Mouse (Mus musculus) intestine, postnatal 0 days (tissue): Measurements from ENCODE around the gene Ccl25. TPM values are rescaled to one million over a fixed set of nuclear protein-coding genes. Genes with fewer than 3 reads are reported as not detected.

Source experiments
- ATAC-seq: fragments of 200-750 bp; cut with Nextera tagmentation; 2 replicates; pipeline ENCODE4 v1.8.0; 2017; ENCODE audit warnings: mild to moderate bottlenecking, moderate TSS enrichment, moderate library complexity
- H3K27ac ChIP-seq: fragments of 300-500 bp; sonication (generic); 2 replicates; pipeline ENCODE4 v1.5.1; 2014; ENCODE audit warnings: mild to moderate bottlenecking, low read depth, low read length, moderate library complexity
- H3K27me3 ChIP-seq: fragments of 300-500 bp; sonication (generic); replicated peaks from 2 replicates; pipeline ENCODE4 v1.6.1; 2014; ENCODE audit warnings: low read length, mixed read lengths; ENCODE audit not compliant: control insufficient read depth, insufficient read depth
- H3K36me3 ChIP-seq: fragments of 300-500 bp; sonication (generic); 2 replicates; pipeline ENCODE4 v1.6.1; 2014; ENCODE audit warnings: mild to moderate bottlenecking, moderate library complexity; ENCODE audit not compliant: control insufficient read depth, insufficient read depth
- H3K4me1 ChIP-seq: fragments of 300-500 bp; sonication (generic); replicated peaks from 2 replicates; pipeline ENCODE4 v1.6.1; 2014; ENCODE audit warnings: antibody characterized with exemption, low read length, mixed read lengths; ENCODE audit not compliant: control insufficient read depth, insufficient read depth
- H3K4me2 ChIP-seq: fragments of 300-500 bp; sonication (generic); replicated peaks from 2 replicates; pipeline ENCODE4 v1.6.1; 2014; ENCODE audit warnings: low read depth, mild to moderate bottlenecking, moderate library complexity
- H3K4me3 ChIP-seq: fragments of 300-500 bp; sonication (generic); 2 replicates; pipeline ENCODE4 v1.5.1; 2014; ENCODE audit warnings: low read depth, low read length
- H3K9ac ChIP-seq: fragments of 300-500 bp; sonication (generic); 2 replicates; pipeline ENCODE4 v1.6.1; 2014; ENCODE audit warnings: mild to moderate bottlenecking, low read depth, low read length
- H3K9me3 ChIP-seq: fragments of 300-500 bp; sonication (generic); 2 replicates; pipeline ENCODE4 v1.6.1; 2016; ENCODE audit warnings: mixed run types; ENCODE audit not compliant: control insufficient read depth
- CTCF ChIP-seq: sonication (generic); IDR thresholded peaks from 2 replicates; pipeline ENCODE4 v1.5.1; 2016; ENCODE audit warnings: low read depth, mild to moderate bottlenecking, control low read depth, antibody characterized with exemption, moderate library complexity
- WGBS: fragments of 180-500 bp; shearing (Covaris S2); extraction: QIAGEN DNeasy Blood & Tissue Kit; methylation state at CpG from one replicate; pipeline ENCODE4 v1.1.7; 2014; 5-methylcytosine and 5-hydroxymethylcytosine counted together
- polyA plus RNA-seq: library from polyadenylated mRNA; unstranded; fragments of >200 nt; fragmentation: Nextera tagmentation; extraction: Ambion mirVana; gene quantifications from 2 replicates; pipeline ENCODE4 v1.2.1, GENCODE M21; 2015

Ccl25 gene
- polyA plus RNA-seq, 1 experiment from 2014 or later, result 190 TPM

DNA sequence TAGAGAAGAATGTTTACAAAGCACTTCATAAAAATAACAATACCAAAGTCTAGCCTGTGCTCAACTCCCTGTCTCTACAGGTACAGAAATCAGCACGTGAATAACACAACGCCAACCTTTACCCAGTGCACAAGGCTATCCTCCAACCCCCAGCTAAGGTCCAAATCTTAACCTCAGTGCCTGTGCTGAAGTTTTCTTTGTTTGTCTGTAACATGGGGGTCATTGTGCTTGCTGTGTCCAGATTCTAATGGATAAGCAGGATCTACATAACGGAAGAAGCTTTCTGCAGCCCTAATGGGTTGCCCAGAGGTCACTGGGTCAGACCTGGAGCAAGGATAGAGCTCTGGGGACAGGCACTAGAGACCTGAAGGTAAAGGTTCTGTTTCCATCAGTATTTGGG, 41.2 kb downstream of the Ccl25 start:
- Histone ChIP-seq H3K4me3 (no peak overlapping the region), H3K27ac (no peak overlapping the region), H3K4me2 (no peak overlapping the region), H3K27me3 (no peaks in the 10 kb centered on the region), H3K36me3 (no peaks in the 10 kb centered on the region), H3K9ac (no peak overlapping the region), H3K4me1 (peaks cover 6% of the 10 kb centered on the region; the same call in 1 of the 2 replicates), H3K9me3 (no peaks in the 10 kb centered on the region)
- no peak for TF ChIP-seq CTCF
- 92% methylated on average over 3 of the region's 3 CpGs for WGBS
- no peak for ATAC-seq

DNA sequence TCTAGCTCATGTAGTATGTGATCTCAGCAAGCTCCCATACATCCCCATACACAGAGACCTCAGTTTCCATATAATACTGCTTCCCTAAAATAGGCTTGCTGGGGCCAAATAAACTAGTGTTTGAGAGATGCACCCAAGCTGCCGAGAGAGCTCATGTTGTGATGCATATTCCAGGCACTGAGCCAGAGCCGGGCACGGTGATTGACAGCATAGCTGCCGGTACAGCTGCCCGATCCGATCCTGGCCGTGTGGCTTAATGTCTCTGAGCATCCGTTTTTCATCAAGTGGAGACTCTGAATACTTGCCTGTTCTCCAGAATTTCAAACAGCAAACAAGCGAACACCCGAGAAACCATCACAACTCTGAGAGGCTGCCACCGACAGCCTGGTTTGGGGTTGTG, 42.8 kb downstream of the Ccl25 start:
- no peak for TF ChIP-seq CTCF
- no peak for ATAC-seq
- H3K9me3 ChIP-seq, result no peaks in the 10 kb centered on the region
- no peaks in the 10 kb centered on the region for H3K36me3 ChIP-seq
- H3K27me3 ChIP-seq, result no peaks in the 10 kb centered on the region
- H3K4me3 ChIP-seq, result no peak overlapping the region
- no peak overlapping the region for H3K27ac ChIP-seq
- no peak overlapping the region for H3K9ac ChIP-seq
- WGBS, result 87% methylated on average over 11 of the region's 11 CpGs
- no peaks in the 10 kb centered on the region for H3K4me1 ChIP-seq
- H3K4me2 ChIP-seq, result no peak overlapping the region

DNA sequence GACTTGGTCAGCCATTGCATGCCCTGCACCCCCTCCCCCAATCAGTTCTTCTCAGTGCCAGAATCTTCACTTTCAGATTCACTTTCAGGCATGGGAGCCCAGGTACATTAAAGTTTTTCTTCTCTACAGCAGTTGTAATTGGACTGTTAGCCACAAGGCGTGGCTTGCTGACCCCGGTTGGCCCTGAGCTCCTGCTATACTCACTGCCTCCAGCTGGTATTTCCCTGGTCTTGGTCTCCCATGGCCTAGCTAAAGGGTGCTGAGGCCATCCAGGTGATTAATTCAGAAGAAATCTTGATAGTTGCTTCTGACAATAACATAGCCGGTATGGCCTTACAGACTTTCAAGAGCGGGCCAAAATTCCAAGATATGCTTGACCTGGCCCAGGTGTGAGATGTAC, 43.5 kb downstream of the Ccl25 start:
- H3K4me1 ChIP-seq, result no peaks in the 10 kb centered on the region
- H3K9ac ChIP-seq, result no peak overlapping the region
- H3K36me3 ChIP-seq, result no peaks in the 10 kb centered on the region
- no peak overlapping the region for H3K27ac ChIP-seq
- WGBS, result 73% methylated on average over 4 of the region's 4 CpGs
- no peak overlapping the region for H3K4me3 ChIP-seq
- no peak for TF ChIP-seq CTCF
- peak; percentile 59; the same call in 1 of the 2 replicates for ATAC-seq
- H3K9me3 ChIP-seq, result no peaks in the 10 kb centered on the region
- H3K27me3 ChIP-seq, result no peaks in the 10 kb centered on the region
- H3K4me2 ChIP-seq, result no peak overlapping the region

DNA sequence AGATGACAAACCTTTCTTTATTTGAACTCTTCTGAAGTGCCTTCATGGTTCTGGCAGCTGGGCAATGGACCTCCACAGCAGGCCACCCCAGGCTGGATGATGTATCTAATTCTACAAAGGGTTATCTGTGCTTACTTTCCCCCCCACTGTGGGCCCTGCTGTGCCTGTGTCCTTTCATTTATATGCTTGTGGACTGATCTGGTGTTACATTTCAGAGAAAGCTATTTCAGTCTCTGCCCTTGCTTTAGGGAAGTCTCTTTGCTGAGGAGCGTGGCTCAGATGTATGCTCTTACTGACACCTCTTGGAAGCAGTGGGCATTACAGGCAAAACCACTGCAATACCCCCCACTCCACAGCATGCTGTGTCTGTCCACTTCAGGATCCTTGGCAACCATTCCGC, 45.1 kb downstream of the Ccl25 start:
- no peaks in the 10 kb centered on the region for H3K4me1 ChIP-seq
- no peak overlapping the region for H3K9ac ChIP-seq
- 36% methylated on average over 2 of the region's 2 CpGs for WGBS
- H3K36me3 ChIP-seq, result no peaks in the 10 kb centered on the region
- no peak overlapping the region for H3K4me2 ChIP-seq
- H3K27me3 ChIP-seq, result no peaks in the 10 kb centered on the region
- peak; percentile 79 for TF ChIP-seq CTCF
- H3K4me3 ChIP-seq, result no peak overlapping the region
- ATAC-seq, result peak; percentile 59
- H3K9me3 ChIP-seq, result no peaks in the 10 kb centered on the region
- H3K27ac ChIP-seq, result no peak overlapping the region

DNA sequence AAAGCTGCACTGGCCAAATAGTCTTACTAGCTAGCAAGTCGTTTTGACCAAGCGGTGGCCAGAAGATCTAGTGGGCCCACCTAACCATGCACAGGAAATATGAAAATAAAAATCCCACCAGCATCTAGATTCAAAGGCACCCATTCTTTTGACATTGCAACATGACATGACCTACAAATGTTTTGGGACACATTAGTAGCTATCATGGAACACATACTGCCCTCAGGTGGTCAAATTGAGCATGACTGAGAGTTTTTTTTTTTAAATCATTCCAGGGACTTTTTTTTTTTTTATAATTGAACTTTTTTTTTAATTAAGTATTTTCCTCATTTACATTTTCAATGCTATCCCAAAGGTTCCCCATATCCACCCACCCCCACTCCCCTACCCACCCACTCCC, 47.6 kb downstream of the Ccl25 start:
- Histone ChIP-seq H3K4me3 (no peak overlapping the region), H3K9ac (no peak overlapping the region), H3K27ac (no peak overlapping the region), H3K4me1 (no peaks in the 10 kb centered on the region), H3K27me3 (no peaks in the 10 kb centered on the region), H3K4me2 (no peak overlapping the region), H3K36me3 (no peaks in the 10 kb centered on the region), H3K9me3 (no peaks in the 10 kb centered on the region)
- peak; percentile 66 for TF ChIP-seq CTCF
- 75% methylated on average over 2 of the region's 2 CpGs for WGBS
- no peak for ATAC-seq

DNA sequence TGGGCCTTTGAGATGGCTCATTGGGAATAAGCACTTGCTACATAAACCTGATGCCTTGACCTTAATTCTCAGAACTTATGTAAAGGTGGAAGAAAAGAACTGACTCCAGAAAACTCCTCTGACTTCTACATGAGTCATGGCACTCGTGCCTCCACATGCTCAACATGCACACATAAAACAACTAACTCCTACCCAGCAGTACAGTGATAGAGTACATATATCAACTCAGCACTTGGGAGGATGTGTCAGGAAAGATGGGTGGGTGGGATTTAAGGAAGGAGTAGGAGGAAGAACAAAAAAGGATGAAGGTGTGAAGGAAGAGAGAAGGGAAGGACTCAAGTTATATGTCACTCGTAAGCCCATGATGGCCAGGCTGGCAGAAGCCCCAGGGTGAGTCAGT, 76.4 kb downstream of the Ccl25 start:
- no peak for TF ChIP-seq CTCF
- WGBS, result 82% methylated on average over 2 of the region's 2 CpGs
- Histone ChIP-seq H3K27ac (no peak overlapping the region), H3K9ac (no peak overlapping the region), H3K4me1 (no peaks in the 10 kb centered on the region), H3K9me3 (no peaks in the 10 kb centered on the region), H3K4me3 (no peak overlapping the region), H3K36me3 (no peaks in the 10 kb centered on the region), H3K27me3 (no peaks in the 10 kb centered on the region), H3K4me2 (no peak overlapping the region)
- no peak for ATAC-seq
